Mouse (Mus musculus) olfactory bulb, adult 2 months (tissue): Measurements from ENCODE around the gene Mon1b.

ENCODE experiments used
- CTCF ChIP-seq: fragments of 200-500 bp; IDR thresholded peaks from 2 replicates; pipeline ENCODE4 v1.5.1; 2012; ENCODE audit warnings: low read depth, mild to moderate bottlenecking, low read length, moderate library complexity; ENCODE audit not compliant: insufficient read depth
- POLR2A ChIP-seq: fragments of 200-500 bp; IDR thresholded peaks from 2 replicates; pipeline ENCODE4 v1.6.1; 2012; ENCODE audit warnings: mild to moderate bottlenecking, low read depth, low read length, moderate library complexity; ENCODE audit not compliant: insufficient read depth

GRCm38 (mm10) chr8:113643479-113644210 lies 8.3 kb downstream of the Mon1b start:
- TF ChIP-seq CTCF (no peak), POLR2A (no peak)
